Mouse (Mus musculus): ENCODE measurements around the gene Capn9. TPM values are rescaled to one million over a fixed set of nuclear protein-coding genes. Genes with fewer than 3 reads are reported as not detected.

Gene Capn9
- total RNA-seq, 2 experiments from 2014 or later: 0.23 to 0.59 TPM

- no peak for DNase-seq (ENCODE audit: low spot score in 2 of 2)
Observed at GRCm38 (mm10) chr8:124571732-124572429, 4.0 kb upstream of the Capn9 start.

- no peak for DNase-seq (ENCODE audit: low spot score in 2 of 2)
Observed at GRCm38 (mm10) chr8:124572430-124572775, 3.5 kb upstream of the Capn9 start.

- DNase-seq (ENCODE audit: low spot score in 2 of 2): peak; percentile 80 to 90
Observed at GRCm38 (mm10) chr8:124573552-124574340, 2.2 kb upstream of the Capn9 start.

GRCm38 (mm10) chr8:124576751-124577150, 840 bp downstream of the Capn9 start:
- DNase-seq (ENCODE audit: low spot score in 2 of 2): no peak

- DNase-seq (ENCODE audit: low spot score in 2 of 2): no peak
Observed at GRCm38 (mm10) chr8:124585718-124586425, 10.0 kb downstream of the Capn9 start.

- no peak for DNase-seq (ENCODE audit: low spot score in 2 of 2)
Observed at GRCm38 (mm10) chr8:124586556-124586955, 10.6 kb downstream of the Capn9 start.

- no peak for DNase-seq (ENCODE audit: low spot score in 2 of 2)
Observed at GRCm38 (mm10) chr8:124589393-124589792, 13.5 kb downstream of the Capn9 start.

- no peak for DNase-seq (ENCODE audit: low spot score in 2 of 2)
Observed at GRCm38 (mm10) chr8:124604066-124604465, 28.2 kb downstream of the Capn9 start.

- DNase-seq (ENCODE audit: low spot score in 2 of 2): no peak
Observed at GRCm38 (mm10) chr8:124608239-124608971, 32.5 kb downstream of the Capn9 start.

GRCm38 (mm10) chr8:124608972-124609353, 33.1 kb downstream of the Capn9 start:
- DNase-seq (ENCODE audit: low spot score in 2 of 2): no peak

- no peak for DNase-seq (ENCODE audit: low spot score in 2 of 2)
Observed at GRCm38 (mm10) chr8:124614325-124614724, 38.4 kb downstream of the Capn9 start.

- peak; percentile 47 to 59 for DNase-seq (ENCODE audit: low spot score in 2 of 2)
Observed at GRCm38 (mm10) chr8:124617266-124617869, 41.5 kb downstream of the Capn9 start.

- no peak for DNase-seq (ENCODE audit: low spot score in 2 of 2)
Observed at GRCm38 (mm10) chr8:124618252-124618651, 42.3 kb downstream of the Capn9 start.

GRCm38 (mm10) chr8:124621255-124621654, 45.3 kb downstream of the Capn9 start:
- no peak for DNase-seq (ENCODE audit: low spot score in 2 of 2)

- DNase-seq (ENCODE audit: low spot score in 2 of 2): no peak
Observed at GRCm38 (mm10) chr8:124626251-124626650, 50.3 kb downstream of the Capn9 start.

- no peak for DNase-seq (ENCODE audit: low spot score in 2 of 2)
Observed at GRCm38 (mm10) chr8:124630489-124630888, 54.6 kb downstream of the Capn9 start.

GRCm38 (mm10) chr8:124630891-124631290, 55.0 kb downstream of the Capn9 start:
- DNase-seq (ENCODE audit: low spot score in 2 of 2): no peak

GRCm38 (mm10) chr8:124631966-124632365, 56.1 kb downstream of the Capn9 start:
- DNase-seq (ENCODE audit: low spot score in 2 of 2): no peak

- no peak for DNase-seq (ENCODE audit: low spot score in 2 of 2)
Observed at GRCm38 (mm10) chr8:124633001-124633703, 57.2 kb downstream of the Capn9 start.
